Mouse (Mus musculus) lung, postnatal 0 days (tissue): ENCODE results near the gene Mapk8ip1. TPM values are rescaled to one million over a fixed set of nuclear protein-coding genes. Genes with fewer than 3 reads are reported as not detected.

Source experiments
- ATAC-seq: fragments of 200-750 bp; cut with Nextera tagmentation; 2 replicates; pipeline ENCODE4 v1.8.0; 2017; ENCODE audit warnings: moderate library complexity
- DNase-seq: peaks from one replicate; pipeline ENCODE4 v3.0.0-alpha.2; 2016; ENCODE audit warnings: low spot score
- H3K27ac ChIP-seq: fragments of 300-500 bp; sonication (generic); 2 replicates; pipeline ENCODE4 v1.5.1; 2014; ENCODE audit warnings: antibody characterized with exemption, mild to moderate bottlenecking, low read length, mixed read lengths
- H3K27me3 ChIP-seq: fragments of 300-500 bp; sonication (generic); replicated peaks from 2 replicates; pipeline ENCODE4 v1.6.1; 2014; ENCODE audit warnings: low read length, mixed read lengths; ENCODE audit not compliant: insufficient read depth
- H3K36me3 ChIP-seq: fragments of 300-500 bp; sonication (generic); 2 replicates; pipeline ENCODE4 v1.6.1; 2014; ENCODE audit warnings: low read length, mixed read lengths; ENCODE audit not compliant: insufficient read depth
- H3K4me1 ChIP-seq: fragments of 300-500 bp; sonication (generic); 2 replicates; pipeline ENCODE4 v1.6.1; 2014; ENCODE audit warnings: antibody characterized with exemption, low read depth, low read length, mixed read lengths; ENCODE audit not compliant: insufficient read depth
- H3K4me2 ChIP-seq: fragments of 300-500 bp; sonication (generic); replicated peaks from 2 replicates; pipeline ENCODE4 v1.6.1; 2014; ENCODE audit warnings: low read depth, mild to moderate bottlenecking, low read length, moderate library complexity, mixed read lengths
- H3K4me3 ChIP-seq: fragments of 300-500 bp; sonication (generic); 2 replicates; pipeline ENCODE4 v1.5.1; 2014; ENCODE audit warnings: low read depth, low read length
- H3K9ac ChIP-seq: fragments of 300-500 bp; sonication (generic); replicated peaks from 2 replicates; pipeline ENCODE4 v1.6.1; 2014; ENCODE audit warnings: low read depth, mild to moderate bottlenecking
- H3K9me3 ChIP-seq: fragments of 300-500 bp; sonication (generic); 2 replicates; pipeline ENCODE4 v1.6.1; 2016; ENCODE audit warnings: low read length, mixed read lengths
- CTCF ChIP-seq: IDR thresholded peaks from 2 replicates; pipeline ENCODE4 v1.5.1; 2016; ENCODE audit warnings: antibody characterized with exemption, mild to moderate bottlenecking
- EP300 ChIP-seq: IDR thresholded peaks from 2 replicates; pipeline ENCODE4 v1.6.1; 2016; ENCODE audit warnings: antibody characterized with exemption, mild to moderate bottlenecking, control low read depth
- whole genome bisulfite sequencing: fragments of 180-500 bp; shearing (Covaris S2); extraction: QIAGEN DNeasy Blood & Tissue Kit; methylation state at CpG from one replicate; pipeline ENCODE4 v1.1.7; 2014; 5-methylcytosine and 5-hydroxymethylcytosine counted together
- polyA plus RNA-seq: library from polyadenylated mRNA; unstranded; fragments of >200 nt; fragmentation: Nextera tagmentation; extraction: Ambion mirVana; gene quantifications from 2 replicates; pipeline ENCODE4 v1.2.1, GENCODE M21; 2015

The Mapk8ip1 gene
- polyA plus RNA-seq, 1 experiment from 2014 or later: 7.8 TPM

GRCm38 (mm10) chr2:92367383-92368029 lies 33.6 kb downstream of the Mapk8ip1 start:
- Histone ChIP-seq H3K27me3 (peaks cover 4% of the 10 kb centered on the region; the same call in 1 of the 2 replicates), H3K36me3 (no peaks in the 10 kb centered on the region), H3K4me3 (no peak overlapping the region), H3K27ac (no peak overlapping the region), H3K4me2 (no peak overlapping the region), H3K9me3 (no peaks in the 10 kb centered on the region), H3K4me1 (peaks cover 3% of the 10 kb centered on the region; the same call in 1 of the 2 replicates), H3K9ac (no peak overlapping the region)
- ATAC-seq (peak; percentile 15; the same call in 1 of the 2 replicates), DNase-seq (no peak)
- TF ChIP-seq EP300 (no peak), CTCF (no peak)
- 25% methylated on average over 20 of the region's 20 CpGs for WGBS

- no peak for DNase-seq
- WGBS: 90% methylated on average over 10 of the region's 10 CpGs
- no peak for ATAC-seq
- no peaks in the 10 kb centered on the region for H3K4me1 ChIP-seq
- H3K9me3 ChIP-seq: no peaks in the 10 kb centered on the region
- H3K27me3 ChIP-seq: peaks cover 4% of the 10 kb centered on the region; the same call in 1 of the 2 replicates
- H3K27ac ChIP-seq: no peak overlapping the region
- H3K9ac ChIP-seq: no peak overlapping the region
- no peaks in the 10 kb centered on the region for H3K36me3 ChIP-seq
- no peak for TF ChIP-seq EP300
- no peak for TF ChIP-seq CTCF
- no peak overlapping the region for H3K4me3 ChIP-seq
- no peak overlapping the region for H3K4me2 ChIP-seq
Measured at GRCm38 (mm10) chr2:92365568-92365967, 35.5 kb downstream of the Mapk8ip1 start.

- Histone ChIP-seq H3K4me3 (no peak overlapping the region), H3K27ac (no peak overlapping the region), H3K9me3 (no peaks in the 10 kb centered on the region), H3K9ac (no peak overlapping the region), H3K36me3 (0 out of 2 replicates have a peak, but pooled peaks cover 5% of the 10 kb centered on the region), H3K4me2 (no peak overlapping the region), H3K27me3 (no peaks in the 10 kb centered on the region), H3K4me1 (no peaks in the 10 kb centered on the region)
- DNase-seq: no peak
- 82% methylated on average over 4 of the region's 4 CpGs for WGBS
- TF ChIP-seq CTCF (no peak), EP300 (no peak)
- ATAC-seq: no peak
Measured at GRCm38 (mm10) chr2:92364086-92364485, 37.0 kb downstream of the Mapk8ip1 start.

GRCm38 (mm10) chr2:92362571-92363228 lies 38.4 kb downstream of the Mapk8ip1 start:
- Histone ChIP-seq H3K27ac (no peak overlapping the region), H3K9ac (no peak overlapping the region), H3K4me3 (no peak overlapping the region), H3K27me3 (no peaks in the 10 kb centered on the region), H3K4me2 (no peak overlapping the region), H3K9me3 (no peaks in the 10 kb centered on the region), H3K4me1 (no peaks in the 10 kb centered on the region), H3K36me3 (peaks cover 6% of the 10 kb centered on the region; the same call in 1 of the 2 replicates)
- DNase-seq: no peak
- no peak for ATAC-seq
- WGBS: 90% methylated on average over 6 of the region's 6 CpGs
- TF ChIP-seq CTCF: no peak
- TF ChIP-seq EP300: no peak

- H3K27ac ChIP-seq: no peak overlapping the region
- TF ChIP-seq EP300 (no peak), CTCF (no peak)
- 87% methylated on average over 8 of the region's 8 CpGs for WGBS
Measured at GRCm38 (mm10) chr2:92361795-92362194, 39.3 kb downstream of the Mapk8ip1 start.

GRCm38 (mm10) chr2:92360893-92361292 lies 40.2 kb downstream of the Mapk8ip1 start:
- H3K9ac ChIP-seq: no peak overlapping the region
- H3K4me3 ChIP-seq: no peak overlapping the region
- ATAC-seq: no peak
- H3K36me3 ChIP-seq: peaks cover 17% of the 10 kb centered on the region; the same call in 1 of the 2 replicates
- no peak overlapping the region for H3K27ac ChIP-seq
- no peaks in the 10 kb centered on the region for H3K9me3 ChIP-seq
- DNase-seq: no peak
- WGBS: 35% methylated on average over 11 of the region's 12 CpGs
- TF ChIP-seq CTCF: no peak
- TF ChIP-seq EP300: no peak
- no peaks in the 10 kb centered on the region for H3K4me1 ChIP-seq
- no peak overlapping the region for H3K4me2 ChIP-seq
- H3K27me3 ChIP-seq: no peaks in the 10 kb centered on the region

More at GRCm38 (mm10) chr2:92361795-92362194, 39.3 kb downstream of the Mapk8ip1 start:
- no peak for ATAC-seq
- Histone ChIP-seq H3K9ac (no peak overlapping the region), H3K4me3 (no peak overlapping the region), H3K9me3 (no peaks in the 10 kb centered on the region), H3K4me1 (no peaks in the 10 kb centered on the region), H3K36me3 (peaks cover 14% of the 10 kb centered on the region; the same call in 1 of the 2 replicates), H3K4me2 (no peak overlapping the region), H3K27me3 (no peaks in the 10 kb centered on the region)
- DNase-seq: no peak
